Mouse (Mus musculus) stomach, postnatal 0 days (tissue): ENCODE data around the gene Ankrd13b.

Experiments
- CTCF ChIP-seq: IDR thresholded peaks from 2 replicates; pipeline ENCODE4 v1.5.1; 2016; ENCODE audit warnings: antibody characterized with exemption, low read depth, mild to moderate bottlenecking, moderate library complexity
- EP300 ChIP-seq: optimal IDR thresholded peaks from 2 replicates; pipeline ENCODE3; 2016; ENCODE audit warnings: antibody characterized with exemption

GRCm38 (mm10) chr11:77514281-77514831 lies 24.9 kb upstream of the Ankrd13b start:
- no peak for TF ChIP-seq CTCF
- no peak for TF ChIP-seq EP300
